Comparison of ENCODE assay signal across 8 mouse cellular contexts in the genomic region with DNA sequence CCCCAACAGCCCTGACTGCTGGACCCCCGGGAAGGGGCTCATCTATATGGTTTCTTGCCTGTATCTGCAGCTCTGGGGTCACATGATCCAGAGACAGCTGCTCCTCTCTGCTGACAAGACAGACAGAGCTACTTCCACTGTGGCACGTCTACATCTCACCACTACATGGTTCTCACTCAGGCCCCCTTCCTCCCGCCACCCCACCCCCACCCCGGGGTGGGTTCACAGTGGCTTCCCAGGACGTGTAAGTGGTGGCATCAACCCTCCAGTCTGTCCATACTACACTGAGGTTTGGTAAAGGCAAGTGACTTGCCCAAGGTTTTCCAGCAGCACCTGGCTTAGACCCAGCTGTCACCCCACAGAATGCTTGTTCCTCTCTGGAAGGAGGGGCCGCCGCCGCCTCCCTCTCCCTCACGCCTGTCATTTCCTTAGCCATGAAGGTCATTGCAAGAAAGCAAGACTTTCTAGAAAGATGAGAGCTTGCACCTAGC. TPM values are rescaled to one million over a fixed set of nuclear protein-coding genes. Genes with fewer than 3 reads are reported as not detected.
DNase-seq lines count a peak whose midpoint lies in the region; ATAC-seq and TF ChIP-seq lines count a peak whose summit lies in the region.

No protein-coding gene starts in this region.

- H3K27ac ChIP-seq in heart, embryonic 12.5 days (ENCODE audit: poor library complexity, severe bottlenecking) = no peak overlapping the region
- H3K27ac ChIP-seq in forebrain, embryonic 11.5 days (ENCODE audit: low read depth, low read length) = no peak overlapping the region
- peak overlapping the region; percentile 82; the same call in 1 of the 2 replicates for H3K27ac ChIP-seq in midbrain, embryonic 10.5 days (replicated peaks)

- peak overlapping the region; percentile 58 for H3K4me3 ChIP-seq in heart, embryonic 12.5 days
- H3K4me3 ChIP-seq in E14TG2a.4 (replicated peaks; ENCODE audit: low read length) = peak overlapping the region; percentile 88
- H3K4me3 ChIP-seq in forebrain, embryonic 11.5 days (ENCODE audit: low read depth, low read length) = peak overlapping the region; percentile 54; the same call in 1 of the 2 replicates
- peak overlapping the region; percentile 67 for H3K4me3 ChIP-seq in midbrain, embryonic 10.5 days

- peaks cover 32% of the 10 kb centered on the region for H3K4me1 ChIP-seq in heart, embryonic 12.5 days (replicated peaks)
- peaks cover 61% of the 10 kb centered on the region for H3K4me1 ChIP-seq in E14TG2a.4 (replicated peaks; ENCODE audit: low read depth, low read length)
- 0 out of 2 replicates have a peak, but pooled peaks cover 7% of the 10 kb centered on the region for H3K4me1 ChIP-seq in forebrain, embryonic 11.5 days (replicated peaks; ENCODE audit: control insufficient read depth, insufficient read depth, low read length)
- H3K4me1 ChIP-seq in midbrain, embryonic 10.5 days = peaks cover 42% of the 10 kb centered on the region

- intact Hi-C loops in heart, postnatal 36 days (cut with DNase I) = loop anchor here (2.0 kb wide), 1 partner anchor 43 kb away; no protein-coding TSS in a partner anchor

- H3K9me3 ChIP-seq in heart, embryonic 12.5 days (replicated peaks) = no peaks in the 10 kb centered on the region
- no peaks in the 10 kb centered on the region for H3K9me3 ChIP-seq in E14TG2a.4 (ENCODE audit: low read length)
- H3K9me3 ChIP-seq in forebrain, embryonic 11.5 days (ENCODE audit: control insufficient read depth, low read length) = no peaks in the 10 kb centered on the region
- no peaks in the 10 kb centered on the region for H3K9me3 ChIP-seq in midbrain, embryonic 10.5 days (replicated peaks)

- DNase-seq in heart, postnatal 36 days = no peak
- no peak for DNase-seq in forebrain, embryonic 11.5 days (ENCODE audit: low spot score)
- DNase-seq in midbrain, embryonic 10.5 days (ENCODE audit: low spot score) = no peak
- DNase-seq in MN1 (ENCODE audit: low spot score) = no peak
- no peak for DNase-seq in adrenal gland, adult 8-10 months
- no peak for DNase-seq in adrenal gland, postnatal 25 days

- WGBS in heart, embryonic 12.5 days = 44% methylated on average over 9 of the region's 9 CpGs
- WGBS in forebrain, embryonic 11.5 days = 61% methylated on average over 9 of the region's 9 CpGs
- 60% methylated on average over 9 of the region's 9 CpGs for WGBS in midbrain, embryonic 10.5 days

- H3K27me3 ChIP-seq in heart, embryonic 12.5 days (replicated peaks) = peaks cover 46% of the 10 kb centered on the region
- H3K27me3 ChIP-seq in E14TG2a.4 (ENCODE audit: insufficient read depth, low read length) = peaks cover 48% of the 10 kb centered on the region
- H3K27me3 ChIP-seq in forebrain, embryonic 11.5 days (ENCODE audit: control insufficient read depth, insufficient read depth, low read length) = no peaks in the 10 kb centered on the region
- peaks cover 38% of the 10 kb centered on the region for H3K27me3 ChIP-seq in midbrain, embryonic 10.5 days (ENCODE audit: low read depth, poor library complexity, severe bottlenecking)

- H3K9ac ChIP-seq in heart, embryonic 12.5 days = no peak overlapping the region
- H3K9ac ChIP-seq in forebrain, embryonic 11.5 days (ENCODE audit: low read length) = no peak overlapping the region; the same call in 1 of the 2 replicates

- no peak for TF ChIP-seq CTCF in E14TG2a.4 (conservative IDR thresholded peaks at IDR 0.05; ENCODE audit: low read length)

- peak overlapping the region; percentile 91 for H3K4me2 ChIP-seq in heart, embryonic 12.5 days
- H3K4me2 ChIP-seq in forebrain, embryonic 11.5 days (ENCODE audit: low read depth, low read length, severe bottlenecking) = peak overlapping the region; percentile 93

- H3K36me3 ChIP-seq in heart, embryonic 12.5 days = no peaks in the 10 kb centered on the region
- no peaks in the 10 kb centered on the region for H3K36me3 ChIP-seq in E14TG2a.4 (ENCODE audit: insufficient read depth, low read length)
- H3K36me3 ChIP-seq in forebrain, embryonic 11.5 days (ENCODE audit: control insufficient read depth, insufficient read depth, low read length) = no peaks in the 10 kb centered on the region
- H3K36me3 ChIP-seq in midbrain, embryonic 10.5 days = no peaks in the 10 kb centered on the region

- ATAC-seq in heart, embryonic 12.5 days (ENCODE audit: insufficient number of reproducible peaks, low FRiP score) = no peak
- ATAC-seq in forebrain, embryonic 11.5 days (replicated peaks; ENCODE audit: low FRiP score) = no peak

RNA-seq across cellular contexts. Expression of gene Ciz1, which starts 0.6 kb away (rescaled TPM):
- 40.5 and 42.2 TPM in 2 replicates for polyA plus RNA-seq in heart, embryonic 12.5 days (2016; fragmentation: Nextera tagmentation; extraction: Ambion mirVana)
- 10 to 100 TPM; 25.0 to 33.3 TPM for total RNA-seq in heart, postnatal 36 days (2021)
- polyA plus RNA-seq in forebrain, embryonic 11.5 days (2014; fragmentation: Nextera tagmentation; extraction: Ambion mirVana) = 62.6 and 69.0 TPM in 2 replicates
- polyA plus RNA-seq in midbrain, embryonic 10.5 days (2016; fragmentation: Nextera tagmentation; extraction: Ambion mirVana) = 60.5 and 69.8 TPM in 2 replicates
- total RNA-seq in adrenal gland, adult 8-10 months (2022) = 100 to 1,000 TPM in 1 of 4 experiments, 10 to 100 TPM in 3; 71.6 to 115 (median 85.4) TPM
- total RNA-seq in adrenal gland, postnatal 25 days (2021) = 85.5 and 107 TPM in 2 replicates

RNA-seq across cellular contexts. Expression of gene Dnm1, which starts 1.6 kb away (rescaled TPM):
- 6.2 and 7.6 TPM in 2 replicates for polyA plus RNA-seq in heart, embryonic 12.5 days (2016; fragmentation: Nextera tagmentation; extraction: Ambion mirVana)
- total RNA-seq in heart, postnatal 36 days (2021) = 1 to 10 TPM; 4.0 TPM
- polyA plus RNA-seq in forebrain, embryonic 11.5 days (2014; fragmentation: Nextera tagmentation; extraction: Ambion mirVana) = 12.4 and 12.8 TPM in 2 replicates
- 9.0 and 12.2 TPM in 2 replicates for polyA plus RNA-seq in midbrain, embryonic 10.5 days (2016; fragmentation: Nextera tagmentation; extraction: Ambion mirVana)
- total RNA-seq in adrenal gland, adult 8-10 months (2022) = 10 to 100 TPM; 23.2 to 50.0 (median 34.4) TPM
- total RNA-seq in adrenal gland, postnatal 25 days (2021) = 13.1 and 20.4 TPM in 2 replicates

RNA-seq across cellular contexts. Expression of gene 1110008P14Rik, which starts 30.2 kb away (rescaled TPM):
- polyA plus RNA-seq in heart, embryonic 12.5 days (2016; fragmentation: Nextera tagmentation; extraction: Ambion mirVana) = 48.2 and 48.9 TPM in 2 replicates
- 10 to 100 TPM; 43.9 to 44.3 TPM for total RNA-seq in heart, postnatal 36 days (2021)
- 37.7 and 45.4 TPM in 2 replicates for polyA plus RNA-seq in forebrain, embryonic 11.5 days (2014; fragmentation: Nextera tagmentation; extraction: Ambion mirVana)
- 39.4 and 44.3 TPM in 2 replicates for polyA plus RNA-seq in midbrain, embryonic 10.5 days (2016; fragmentation: Nextera tagmentation; extraction: Ambion mirVana)
- 100 to 1,000 TPM; 120 to 179 (median 148) TPM for total RNA-seq in adrenal gland, adult 8-10 months (2022)
- 173 and 191 TPM in 2 replicates for total RNA-seq in adrenal gland, postnatal 25 days (2021)

RNA-seq across cellular contexts. Expression of gene Lcn2, which starts 36.5 kb away (rescaled TPM):
- polyA plus RNA-seq in heart, embryonic 12.5 days (2016; fragmentation: Nextera tagmentation; extraction: Ambion mirVana) = 0.14 and 0.38 TPM in 2 replicates
- 1 to 10 TPM; 3.1 to 7.0 TPM for total RNA-seq in heart, postnatal 36 days (2021)
- 0.28 TPM in 1 of 2 replicates, not detected in the other for polyA plus RNA-seq in forebrain, embryonic 11.5 days (2014; fragmentation: Nextera tagmentation; extraction: Ambion mirVana)
- polyA plus RNA-seq in midbrain, embryonic 10.5 days (2016; fragmentation: Nextera tagmentation; extraction: Ambion mirVana) = 0.20 TPM in 1 of 2 replicates, not detected in the other
- 1 to 10 TPM in 2 of 4 experiments, under 1 TPM in 2; 0.32 to 3.7 (median 1.3) TPM for total RNA-seq in adrenal gland, adult 8-10 months (2022)
- total RNA-seq in adrenal gland, postnatal 25 days (2021) = 1.0 and 1.5 TPM in 2 replicates

RNA-seq across cellular contexts. Expression of gene Ptges2, which starts 44.2 kb away (rescaled TPM):
- 39.9 and 44.9 TPM in 2 replicates for polyA plus RNA-seq in heart, embryonic 12.5 days (2016; fragmentation: Nextera tagmentation; extraction: Ambion mirVana)
- total RNA-seq in heart, postnatal 36 days (2021) = 10 to 100 TPM; 69.9 to 70.6 TPM
- 28.0 and 29.4 TPM in 2 replicates for polyA plus RNA-seq in forebrain, embryonic 11.5 days (2014; fragmentation: Nextera tagmentation; extraction: Ambion mirVana)
- 26.2 and 28.8 TPM in 2 replicates for polyA plus RNA-seq in midbrain, embryonic 10.5 days (2016; fragmentation: Nextera tagmentation; extraction: Ambion mirVana)
- 10 to 100 TPM; 42.2 to 52.5 (median 51.1) TPM for total RNA-seq in adrenal gland, adult 8-10 months (2022)
- total RNA-seq in adrenal gland, postnatal 25 days (2021) = 49.8 and 51.8 TPM in 2 replicates
